Mouse (Mus musculus) lung, postnatal 25 days (tissue): ENCODE results near the gene Gnb3.
"Not testable (repeated sequence)": the region's sequence is repeated elsewhere in the genome, so short reads cannot be mapped to it uniquely, and the experiment has no call there.

Source experiments
- DNase-seq: peaks from one replicate; pipeline ENCODE4 v3.0.0; 2022; ENCODE audit warnings: low spot score

The Gnb3 gene

GRCm38 (mm10) chr6:124802400-124802799 lies 37.7 kb downstream of the Gnb3 start:
- DNase-seq: not testable (repeated sequence)

GRCm38 (mm10) chr6:124796200-124796599 lies 43.9 kb downstream of the Gnb3 start:
- DNase-seq: no peak

- DNase-seq: no peak
Observed at GRCm38 (mm10) chr6:124795781-124796180, 44.3 kb downstream of the Gnb3 start.

GRCm38 (mm10) chr6:124791911-124792310 lies 48.2 kb downstream of the Gnb3 start:
- DNase-seq: no peak

GRCm38 (mm10) chr6:124790121-124790520 lies 50.0 kb downstream of the Gnb3 start:
- DNase-seq: no peak

GRCm38 (mm10) chr6:124789519-124789918 lies 50.6 kb downstream of the Gnb3 start:
- no peak for DNase-seq

GRCm38 (mm10) chr6:124787722-124788121 lies 52.4 kb downstream of the Gnb3 start:
- no peak for DNase-seq

GRCm38 (mm10) chr6:124786756-124787420 lies 53.2 kb downstream of the Gnb3 start:
- DNase-seq: no peak
